Comparison of ENCODE assay signal across 29 mouse cellular contexts in genomic region chrX:6393861-6394260, GRCm38 (mm10). TPM values are rescaled to one million over a fixed set of nuclear protein-coding genes. Genes with fewer than 3 reads are reported as not detected.
DNase-seq lines count a peak whose midpoint lies in the region; ATAC-seq lines count a peak whose summit lies in the region.
"Had no signal": no experiment of that assay in that cellular context is flagged by ENCODE, and none has a peak within 500 bp of the region (broad histone marks: within the 10 kb centered on the region; RNA-seq: fewer than 3 reads in every experiment).

No protein-coding gene starts in this region.

- ATAC-seq in kidney, embryonic 16.5 days (ENCODE audit: low FRiP score, low TSS enrichment), result no peak
- ATAC-seq: forebrain, embryonic 14.5 days; forebrain, postnatal 0 days; hindbrain, embryonic 16.5 days; Patski had no signal

- no peaks in the 10 kb centered on the region for H3K36me3 ChIP-seq in kidney, embryonic 16.5 days (ENCODE audit: insufficient read depth, low read length)
- H3K36me3 ChIP-seq: embryonic facial prominence, embryonic 12.5 days; embryonic facial prominence, embryonic 15.5 days; G1E; heart, embryonic 12.5 days; heart, embryonic 15.5 days; hindbrain, embryonic 10.5 days; hindbrain, embryonic 13.5 days had no signal

- H3K9me3 ChIP-seq in kidney, embryonic 16.5 days (ENCODE audit: low read length), result no peaks in the 10 kb centered on the region
- H3K9me3 ChIP-seq: embryonic facial prominence, embryonic 12.5 days; embryonic facial prominence, embryonic 15.5 days; G1E; heart, embryonic 12.5 days; heart, embryonic 15.5 days; hindbrain, embryonic 10.5 days; hindbrain, embryonic 13.5 days had no signal

- no peaks in the 10 kb centered on the region for H3K27me3 ChIP-seq in kidney, embryonic 16.5 days (ENCODE audit: insufficient read depth, low read length)
- H3K27me3 ChIP-seq: CH12.LX; embryonic facial prominence, embryonic 12.5 days; embryonic facial prominence, embryonic 15.5 days; heart, embryonic 12.5 days; heart, embryonic 15.5 days; hindbrain, embryonic 13.5 days; Patski had no signal

- no peak overlapping the region for H3K4me2 ChIP-seq in kidney, embryonic 16.5 days (replicated peaks; ENCODE audit: low read depth, low read length)
- H3K4me2 ChIP-seq: embryonic facial prominence, embryonic 12.5 days; embryonic facial prominence, embryonic 15.5 days; heart, embryonic 12.5 days; heart, embryonic 15.5 days; hindbrain, embryonic 13.5 days had no signal

- no peak overlapping the region for H3K4me3 ChIP-seq in kidney, embryonic 16.5 days (ENCODE audit: low read length)
- H3K4me3 ChIP-seq: embryonic facial prominence, embryonic 12.5 days; embryonic facial prominence, embryonic 15.5 days; heart, embryonic 12.5 days; heart, embryonic 15.5 days; hindbrain, embryonic 10.5 days; hindbrain, embryonic 13.5 days had no signal

- WGBS in kidney, embryonic 16.5 days, result 50% methylated on average over 1 of the region's 1 CpGs

- DNase-seq in kidney, adult 11 months, result peak; percentile 48
- DNase-seq in kidney, postnatal 14 days, result no peak
- DNase-seq in kidney, adult 9 months, result peak; percentile 54
- peak; percentile 67 for DNase-seq in 3T3-L1 (ENCODE audit: low read depth, low spot score)
- no peak for DNase-seq in frontal cortex, postnatal 14 days (ENCODE audit: low spot score in 2 of 2)
- DNase-seq: adrenal gland, adult 2 months; adrenal gland, postnatal 14 days; B cell, adult 2 months; cerebellum, adult 11 months; cerebellum, adult 2 months; cerebellum, adult 9-11 months; cerebellum, postnatal 25 days; forebrain, postnatal 0 days; gastrocnemius, postnatal 25 days; heart, adult 18-20 months; heart, postnatal 10 days; heart, postnatal 36 days had no signal

- H3K9ac ChIP-seq in kidney, embryonic 16.5 days (replicated peaks; ENCODE audit: low read length), result no peak overlapping the region
- H3K9ac ChIP-seq: embryonic facial prominence, embryonic 12.5 days; embryonic facial prominence, embryonic 15.5 days; forebrain, postnatal 0 days; heart, embryonic 12.5 days; heart, embryonic 15.5 days; hindbrain, embryonic 13.5 days had no signal

- H3K4me1 ChIP-seq in kidney, embryonic 16.5 days (ENCODE audit: insufficient read depth, low read length), result no peaks in the 10 kb centered on the region
- H3K4me1 ChIP-seq: embryonic facial prominence, embryonic 12.5 days; embryonic facial prominence, embryonic 15.5 days; heart, embryonic 15.5 days; hindbrain, embryonic 10.5 days; hindbrain, embryonic 13.5 days had no signal

- H3K27ac ChIP-seq in kidney, embryonic 16.5 days (ENCODE audit: low read length), result no peak overlapping the region
- H3K27ac ChIP-seq: embryonic facial prominence, embryonic 12.5 days; embryonic facial prominence, embryonic 15.5 days; heart, embryonic 15.5 days; hindbrain, embryonic 10.5 days; hindbrain, embryonic 13.5 days had no signal

RNA-seq across cellular contexts. Expression of gene Shroom4, which starts 5.8 kb away (rescaled TPM):
- 8.9 and 9.4 TPM in 2 replicates for polyA plus RNA-seq in kidney, embryonic 16.5 days (2015; fragmentation: Nextera tagmentation; extraction: Ambion mirVana)
- polyA plus RNA-seq: G1E had no signal

Comparison
In these comparisons a context has a peak if more than half of its experiments do, and no peak if none do; other contexts are left out.
1. DNase-seq: peak in kidney, adult 11 months (single experiment), kidney, adult 9 months (single experiment) and 3T3-L1 (single experiment); none in kidney, postnatal 14 days (single experiment) and frontal cortex, postnatal 14 days (0 of 2).